Mouse (Mus musculus) fibroblast of lung, adult 2 months (primary cell): Measurements from ENCODE around the gene Rab5c.

ENCODE experiments used
- DNase-seq: peaks from one replicate; pipeline ENCODE4 v3.0.0-alpha.2; 2011; ENCODE audit warnings: low read depth

Gene Rab5c

GRCm38 (mm10) chr11:100738066-100738604 is at the start of gene Rab5c:
TSS of gene Rab5c (minus strand) at chr11:100738215.
- peak; percentile 99 for DNase-seq

GRCm38 (mm10) chr11:100785774-100786173 is 47.8 kb upstream of the Rab5c start:
- DNase-seq, result no peak

DNA sequence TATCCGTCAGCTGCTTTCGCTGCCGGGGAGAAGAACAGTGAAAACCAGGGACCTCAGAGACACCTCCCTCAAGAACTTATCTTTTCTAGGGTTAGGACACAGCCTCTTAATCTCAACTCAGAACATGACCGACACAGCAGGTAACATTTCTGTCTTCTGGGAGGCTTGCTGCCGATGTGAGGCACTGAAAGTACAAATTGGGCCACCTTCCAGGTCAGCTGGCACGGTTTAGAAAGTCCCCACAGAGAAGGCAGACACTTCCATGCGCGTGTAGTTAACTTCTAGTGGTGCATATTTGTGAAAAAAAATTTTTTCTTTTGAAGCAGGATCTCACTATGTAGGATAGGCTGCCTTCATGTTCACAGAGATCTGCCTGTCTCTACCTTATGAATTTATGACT is 46.3 kb upstream of the Rab5c start:
- DNase-seq, result no peak

GRCm38 (mm10) chr11:100782568-100782967 is 44.6 kb upstream of the Rab5c start:
- DNase-seq, result no peak

DNA sequence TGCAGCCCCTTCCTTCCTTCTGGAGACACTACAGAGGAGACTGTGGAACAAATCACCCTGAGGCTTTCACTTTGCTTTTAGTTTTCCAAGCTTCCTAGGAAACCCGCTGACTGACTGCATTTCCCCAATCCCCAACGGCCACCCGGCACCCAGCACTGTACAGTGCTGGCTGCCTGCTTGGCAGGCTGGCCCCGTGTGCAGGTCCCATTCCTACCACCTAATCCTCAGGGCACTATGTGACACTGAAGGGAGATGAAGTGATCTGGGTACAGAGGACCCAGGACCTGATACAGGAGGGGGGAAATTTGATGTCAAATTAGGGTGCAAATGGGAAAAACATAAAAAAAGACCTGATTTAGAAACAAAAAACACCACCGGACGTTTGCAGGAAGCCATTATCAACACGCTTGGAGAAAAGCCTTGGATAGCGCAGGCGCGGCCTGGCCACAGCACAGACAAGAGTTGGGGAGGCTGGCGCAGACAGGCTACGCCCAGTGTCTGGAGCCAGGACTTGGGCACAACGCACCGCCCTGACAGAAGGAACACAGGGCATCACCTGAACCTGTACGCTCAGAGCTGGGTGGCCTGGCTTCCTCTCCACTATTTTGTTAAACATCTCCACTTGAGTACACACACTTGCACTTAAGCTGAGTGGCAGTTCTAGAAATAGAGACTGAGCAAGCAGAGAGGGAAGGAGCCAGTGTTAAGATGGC is 43.9 kb upstream of the Rab5c start:
- DNase-seq, result no peak

- DNase-seq, result no peak
Measured at GRCm38 (mm10) chr11:100780247-100780646, 42.2 kb upstream of the Rab5c start.

GRCm38 (mm10) chr11:100778069-100778468 is 40.1 kb upstream of the Rab5c start:
- DNase-seq, result no peak

GRCm38 (mm10) chr11:100775921-100776320 is 37.9 kb upstream of the Rab5c start:
- DNase-seq, result no peak

GRCm38 (mm10) chr11:100774261-100774660 is 36.2 kb upstream of the Rab5c start:
- no peak for DNase-seq

DNA sequence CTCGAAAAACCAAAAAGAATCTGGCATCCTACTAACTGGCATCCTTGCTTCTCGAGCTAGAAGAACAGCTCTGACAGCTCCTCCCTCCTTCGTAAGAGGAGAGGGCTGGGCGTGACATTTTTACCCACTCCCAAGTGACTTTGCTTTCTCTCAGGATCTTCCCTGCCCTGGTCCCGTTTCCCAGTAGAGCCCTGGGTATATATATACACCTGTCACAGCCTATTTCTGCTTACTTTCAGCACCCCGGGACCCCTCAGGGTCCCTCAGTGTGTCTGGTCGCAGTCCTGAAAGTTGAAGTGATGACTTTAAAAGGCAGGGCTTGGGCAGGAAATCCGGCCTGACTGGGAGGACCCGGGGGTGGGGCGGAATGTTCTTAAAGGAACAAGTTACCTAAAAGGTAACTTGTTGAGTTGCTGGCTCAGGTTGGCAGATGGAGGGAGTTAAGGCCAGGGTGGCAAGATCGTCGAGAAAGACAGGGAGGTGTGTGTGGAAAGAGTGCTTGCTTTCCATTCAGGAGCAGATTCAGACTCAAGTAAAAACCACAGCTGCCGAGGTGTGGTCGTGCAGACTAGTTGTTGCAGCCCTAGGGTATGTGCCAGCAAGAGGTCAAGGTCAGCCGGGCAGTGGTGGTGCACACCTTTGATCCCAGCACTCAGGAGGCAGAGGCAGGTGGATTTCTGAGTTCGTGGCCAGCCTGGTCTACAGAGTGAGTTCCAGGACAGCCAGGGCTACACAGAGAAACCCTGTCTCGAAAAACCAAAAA is 32.8 kb upstream of the Rab5c start, which contains the start of gene Ghdc:
TSS of gene Ghdc (minus strand) at position 312 of the 763 bp plus-strand sequence.
- DNase-seq, result peak; percentile 61

GRCm38 (mm10) chr11:100769980-100770379 is 32.0 kb upstream of the Rab5c start:
- no peak for DNase-seq

DNA sequence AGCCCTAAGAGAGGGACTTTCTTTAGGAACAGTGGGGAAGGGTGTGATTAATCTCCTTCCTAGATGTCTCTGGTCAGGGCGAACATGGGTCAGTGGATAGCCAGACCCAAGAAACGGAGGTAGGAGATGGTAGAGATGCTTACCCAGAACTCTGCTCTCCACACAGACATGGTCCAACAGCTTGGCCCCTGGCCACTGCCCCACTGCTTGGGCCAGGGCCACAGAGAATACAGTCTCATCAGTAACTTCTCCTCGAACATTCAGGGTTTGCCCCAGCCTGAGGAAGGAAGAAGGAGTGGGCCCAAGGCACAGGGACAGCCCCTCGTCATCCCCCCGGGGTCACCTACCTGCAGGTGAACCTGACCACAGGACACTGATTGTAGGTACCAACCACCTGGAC is 29.9 kb upstream of the Rab5c start:
- DNase-seq, result no peak

DNA sequence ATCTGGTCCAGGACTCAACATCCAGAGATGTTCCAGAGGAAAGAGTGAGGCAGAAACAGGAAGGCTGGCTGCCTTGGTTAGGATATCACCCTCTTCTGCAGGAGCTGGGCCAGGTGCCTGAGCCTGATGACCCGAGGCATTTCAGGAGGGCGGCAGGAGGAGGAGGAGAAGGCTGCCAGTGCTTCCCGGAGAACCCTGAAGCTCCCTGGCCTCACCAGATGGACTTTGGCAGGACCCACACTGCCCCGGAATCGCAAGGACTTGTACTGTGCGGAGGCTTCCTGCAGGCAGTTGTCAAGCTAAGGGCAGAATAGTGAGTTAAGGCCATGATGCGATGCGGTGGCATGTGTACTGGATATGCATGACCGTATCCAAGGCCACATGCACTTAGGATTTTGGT is 28.7 kb upstream of the Rab5c start:
- no peak for DNase-seq

GRCm38 (mm10) chr11:100762831-100763230 is 24.8 kb upstream of the Rab5c start, which contains the start of gene Hcrt:
TSS of gene Hcrt (minus strand) at chr11:100762931.
- no peak for DNase-seq

- DNase-seq, result peak; percentile 73
Measured at GRCm38 (mm10) chr11:100761547-100762045, 23.6 kb upstream of the Rab5c start.

DNA sequence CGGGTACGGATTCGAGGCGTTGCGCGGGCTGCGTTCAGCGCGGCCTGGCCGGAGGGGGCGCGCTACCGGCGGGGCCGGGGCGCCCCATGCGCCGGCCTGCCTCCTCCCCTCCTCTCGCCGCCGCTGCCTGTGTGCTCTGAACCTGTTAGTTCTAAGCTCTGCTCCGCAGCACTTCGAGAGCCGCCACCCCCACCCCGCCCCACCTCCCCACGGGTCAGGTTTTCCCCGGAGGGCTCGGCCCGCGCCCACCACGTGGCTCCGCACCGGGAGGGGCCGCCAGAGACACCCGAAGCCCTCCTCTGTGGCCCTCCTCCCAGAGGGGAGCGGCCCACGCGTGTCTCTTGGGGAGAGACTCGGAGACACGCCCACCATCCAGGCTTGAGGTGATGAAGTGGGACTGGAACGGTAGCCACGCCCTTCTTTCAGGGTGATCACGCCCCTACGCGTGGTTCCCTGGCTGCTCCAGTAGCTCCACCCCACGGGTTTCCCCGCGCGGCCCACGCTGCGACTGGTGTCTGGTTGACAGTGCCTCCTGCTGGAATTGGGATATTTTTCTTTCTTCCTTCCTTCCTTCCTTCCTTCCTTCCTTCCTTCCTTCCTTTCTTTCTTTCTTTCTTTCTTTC is 21.7 kb upstream of the Rab5c start, which contains the start of gene Kcnh4:
TSS of gene Kcnh4 (minus strand) at position 332 of the 623 bp plus-strand sequence.
- no peak for DNase-seq

DNA sequence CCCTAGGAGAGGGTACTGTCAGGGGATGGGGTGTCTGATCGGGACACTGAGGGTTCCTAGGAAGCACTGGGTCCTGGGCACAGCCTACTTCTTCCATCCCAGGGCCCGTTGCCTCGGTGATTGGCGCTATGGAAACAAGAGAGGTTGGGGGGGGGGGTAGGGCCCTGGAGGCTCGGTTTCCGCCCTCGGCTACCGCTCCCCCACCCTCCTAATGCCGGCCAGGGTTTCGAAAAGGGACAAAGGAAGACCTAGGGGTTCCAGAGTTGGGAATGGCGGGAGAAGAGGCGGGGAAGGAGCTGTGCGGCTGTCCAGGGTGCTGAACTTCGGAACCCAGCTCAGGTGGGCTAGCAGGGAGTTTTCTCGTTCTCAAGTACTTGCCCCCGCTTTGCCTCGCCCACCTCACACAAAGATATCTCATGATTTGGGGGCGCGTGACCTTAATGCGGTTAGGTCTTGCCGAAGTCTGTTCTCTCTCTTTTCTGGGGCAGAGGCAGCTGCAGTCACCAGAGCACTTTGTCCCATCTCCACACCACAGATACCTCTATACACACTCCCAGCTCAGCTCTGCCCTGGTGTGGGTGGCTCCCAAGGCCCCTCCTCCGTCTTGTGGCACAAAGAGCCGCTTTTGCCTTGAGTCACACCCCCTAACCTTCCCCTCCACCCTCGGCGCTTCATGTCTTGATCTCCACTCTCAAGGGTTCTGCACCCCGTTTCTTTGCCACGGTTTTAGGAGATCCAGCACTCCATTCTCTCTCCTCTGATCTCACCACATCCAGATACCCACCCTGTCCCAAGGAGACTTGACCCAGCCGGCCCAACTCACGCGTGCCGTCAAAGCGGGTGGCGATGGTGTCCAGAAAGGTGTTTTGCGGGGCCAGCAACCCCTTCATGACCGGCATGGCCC is 20.9 kb upstream of the Rab5c start:
- no peak for DNase-seq

DNA sequence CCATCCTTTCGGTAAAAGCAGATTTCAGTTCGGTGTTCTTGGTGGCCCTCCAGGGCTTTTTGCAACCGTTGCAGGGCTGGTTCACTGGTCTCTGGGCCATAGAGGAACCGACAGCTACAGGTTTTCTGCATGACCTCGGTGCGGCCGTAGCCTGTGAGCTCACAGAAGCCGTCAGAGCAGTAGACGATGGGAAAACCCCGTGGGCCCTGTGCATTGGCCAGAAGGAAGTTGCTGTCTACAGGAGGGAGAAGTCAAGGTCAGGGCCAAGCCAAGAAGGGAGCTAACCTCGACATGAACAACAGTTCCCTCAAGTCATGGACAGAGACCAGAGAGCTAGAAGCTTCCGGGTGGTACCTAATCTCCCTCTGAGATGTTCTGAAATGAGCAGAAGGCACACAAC is 19.6 kb upstream of the Rab5c start:
- DNase-seq, result no peak

DNA sequence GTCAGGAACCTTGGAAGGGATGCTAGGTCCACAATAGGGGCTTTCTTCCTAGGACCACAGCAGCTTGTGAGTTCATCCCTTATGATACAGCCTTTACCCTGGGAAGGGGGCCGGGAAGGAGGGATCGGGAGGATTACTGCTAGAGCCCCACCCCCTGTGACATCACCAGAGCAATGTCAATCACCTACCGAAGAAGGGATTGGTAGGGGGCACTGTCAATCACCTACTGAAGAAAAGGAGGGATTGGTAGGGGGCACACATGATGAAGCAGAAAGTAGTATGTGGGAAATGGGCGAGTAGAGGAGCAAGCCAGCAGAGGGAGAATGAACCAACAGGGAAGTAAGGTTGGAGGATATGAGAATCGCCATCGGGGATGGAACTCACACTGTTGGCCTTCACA is 18.5 kb upstream of the Rab5c start:
- DNase-seq, result no peak

GRCm38 (mm10) chr11:100754693-100755057 is 16.7 kb upstream of the Rab5c start:
- DNase-seq, result no peak

- DNase-seq, result no peak
Measured at GRCm38 (mm10) chr11:100754021-100754692, 16.1 kb upstream of the Rab5c start.
